Mouse (Mus musculus): ENCODE measurements around the gene Cd53.

DNA sequence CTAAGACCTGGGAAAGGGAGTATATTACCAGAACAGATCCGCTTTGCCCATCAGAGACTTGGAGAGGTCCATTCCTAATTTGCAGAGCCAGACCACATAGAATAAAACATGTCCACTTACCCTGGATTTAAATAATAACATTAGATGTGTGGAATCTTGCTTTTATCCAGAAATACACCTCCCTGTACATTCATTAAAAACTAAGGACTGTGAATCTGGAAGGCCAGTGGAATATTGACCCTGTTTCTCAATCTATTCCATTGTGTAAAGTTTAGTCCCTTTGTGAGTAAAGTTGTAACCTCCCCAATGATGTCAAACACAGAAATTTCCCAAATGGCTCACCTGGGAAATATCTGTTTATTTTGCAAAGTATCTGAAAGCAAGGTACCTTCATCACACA is 36.2 kb upstream of the Cd53 start, which contains the start of gene Olfr266:
- TF ChIP-seq CTCF (IDR thresholded peaks at IDR 0.05; ENCODE audit: borderline replicate concordance, insufficient read depth, low read length) (no peak), POLR2A (IDR thresholded peaks at IDR 0.05; ENCODE audit: low read depth, low read length) (no peak)

Measured in embryonic fibroblast, embryonic 13.5 days (primary cell).